Mouse (Mus musculus) fibroblast of lung, adult 2 months (primary cell): ENCODE results near the gene Ube2z.

Source experiments
- DNase-seq: peaks from one replicate; pipeline ENCODE4 v3.0.0-alpha.2; 2011; ENCODE audit warnings: low read depth

Ube2z gene

DNA sequence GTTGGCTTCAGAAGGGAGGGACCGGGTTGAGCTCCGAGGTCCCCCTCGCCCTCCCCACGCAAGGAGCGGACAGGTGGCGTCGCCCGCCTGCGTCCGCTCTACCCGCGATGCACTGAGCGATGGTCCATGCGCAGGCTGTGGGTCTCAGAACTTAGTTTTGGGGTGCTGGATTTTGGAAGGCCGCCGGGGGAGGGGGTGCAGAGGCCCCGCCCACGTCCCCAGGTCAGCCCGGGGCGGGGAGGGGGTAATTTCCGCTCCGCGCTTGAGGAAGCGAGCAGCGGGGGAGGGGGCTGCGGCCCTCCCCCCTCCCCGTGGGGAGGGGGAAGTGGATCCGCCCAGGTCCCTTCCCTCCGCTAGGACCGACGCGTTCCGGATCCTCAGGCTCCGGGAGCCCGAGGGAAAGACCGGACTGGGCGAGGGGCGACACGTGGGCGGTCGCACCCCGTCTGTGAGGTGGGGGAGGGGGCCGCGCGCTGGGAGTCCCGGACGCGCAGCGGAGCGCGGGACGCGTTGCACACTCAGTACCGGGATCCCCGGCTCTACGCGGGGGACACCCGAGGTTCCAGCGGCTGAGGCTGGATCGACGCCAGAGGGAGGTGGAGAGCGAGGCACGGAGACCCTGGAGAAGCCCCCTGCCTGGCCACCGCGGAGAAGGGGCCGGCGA lies 58.2 kb downstream of the Ube2z start:
- no peak for DNase-seq

DNA sequence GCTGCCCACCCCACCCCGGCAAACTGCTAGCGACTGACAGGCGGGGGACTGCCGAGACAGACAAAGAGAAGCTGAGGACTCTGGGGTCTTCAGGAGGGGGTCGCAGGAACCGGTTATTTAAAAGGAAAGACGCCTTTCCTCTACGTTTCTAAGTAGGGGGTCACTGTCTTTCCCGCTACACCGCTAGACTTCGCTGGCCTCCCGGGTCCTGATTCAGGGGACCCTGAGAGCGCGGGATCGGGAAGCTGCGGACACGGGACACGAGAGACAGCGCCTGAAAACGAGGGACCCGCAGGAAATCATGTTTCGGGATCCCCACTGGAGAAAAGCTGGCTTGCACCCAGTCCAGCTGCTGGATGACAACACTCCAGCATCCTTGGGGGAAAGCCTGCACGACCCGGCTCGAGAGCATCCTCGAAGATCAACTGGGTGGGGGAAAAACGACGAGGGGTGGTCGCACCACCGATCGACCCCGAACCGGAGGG lies 58.8 kb downstream of the Ube2z start:
- no peak for DNase-seq

- no peak for DNase-seq
These were observed 59.6 kb downstream of the Ube2z start, which contains the start of gene Igf2bp1 for GRCm38 (mm10) chr11:96005403-96006271. Igf2bp1 (minus strand) TSS chr11:96005940.

- DNase-seq = no peak
These were observed 60.3 kb downstream of the Ube2z start for GRCm38 (mm10) chr11:96004793-96005402.

DNA sequence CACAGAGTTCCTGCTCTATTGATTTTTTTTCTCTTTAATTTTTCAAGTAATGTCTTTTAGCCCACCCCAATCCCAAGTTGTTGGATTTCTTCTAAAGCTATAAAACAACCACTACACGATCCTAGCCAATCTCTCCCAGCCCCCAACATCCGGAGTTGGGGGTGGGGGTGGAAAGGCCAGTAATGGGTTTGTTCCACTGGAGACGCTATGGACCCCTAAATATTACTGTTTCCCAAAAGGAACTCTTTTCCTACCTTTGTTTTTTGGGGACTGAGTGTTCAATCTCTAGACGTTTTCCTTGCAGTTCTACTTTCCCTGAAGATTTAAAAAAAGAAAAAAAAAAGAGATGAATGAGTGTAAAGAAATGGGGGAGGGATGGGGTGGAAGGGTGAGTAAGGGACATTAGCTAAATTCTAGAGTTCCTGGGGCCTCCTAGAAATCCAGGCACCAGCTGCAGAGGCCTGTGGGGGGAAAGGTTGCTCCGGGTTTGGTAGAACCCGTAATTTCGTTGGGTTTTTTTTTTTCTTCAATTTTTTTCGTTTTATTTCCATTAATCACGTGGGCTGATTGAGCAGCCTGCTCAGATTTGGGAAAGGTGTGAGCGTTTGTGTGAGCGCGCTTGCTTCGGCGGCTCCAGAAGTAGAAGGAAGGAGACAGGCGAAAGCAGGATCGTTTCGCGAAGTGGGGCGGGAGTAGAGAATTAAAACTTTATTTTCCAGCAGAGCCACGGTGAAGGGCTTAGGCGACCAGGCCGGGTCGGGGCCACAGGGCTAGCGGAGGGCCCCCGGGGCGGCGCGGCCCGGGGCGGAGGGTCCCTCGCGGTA lies 61.0 kb downstream of the Ube2z start:
- DNase-seq = no peak

DNA sequence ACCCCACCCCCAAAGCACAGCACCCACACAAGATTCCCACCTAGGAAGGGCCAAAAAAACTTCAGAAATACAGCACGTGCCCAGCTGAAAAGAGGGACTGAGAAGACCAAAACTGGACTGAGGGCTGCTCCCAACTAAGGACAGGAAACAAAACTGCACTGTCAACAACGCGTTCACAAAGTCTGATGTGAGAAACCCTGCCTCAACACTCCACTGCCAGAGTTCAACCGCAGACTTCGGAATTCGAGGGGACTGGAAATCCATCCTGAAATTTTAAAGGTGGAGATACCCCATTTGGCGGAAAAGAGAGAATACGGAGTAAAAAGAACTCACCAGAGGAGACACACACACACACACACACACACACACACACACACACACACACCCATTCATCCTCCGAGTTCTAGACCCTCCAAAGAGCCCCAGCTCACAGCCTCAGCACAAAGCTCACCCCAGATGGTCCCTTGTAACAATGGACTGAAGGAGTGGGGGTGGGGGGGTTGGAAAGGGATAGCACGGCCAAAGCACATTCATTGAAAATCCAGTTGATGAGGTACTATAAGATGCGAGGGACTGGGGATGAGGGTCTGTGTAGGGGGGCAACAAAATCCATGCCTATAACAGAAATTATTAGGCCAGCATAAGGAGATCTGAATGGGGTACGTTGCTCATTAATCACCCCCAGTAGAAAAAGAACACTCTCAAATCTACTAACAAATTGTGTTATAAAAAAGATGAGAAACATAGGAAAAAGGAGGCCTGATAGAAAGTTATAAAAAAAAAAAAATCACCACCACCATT lies 61.9 kb downstream of the Ube2z start:
- no peak for DNase-seq
